Mouse (Mus musculus): ENCODE results near the gene Dhrs7b.

- TF ChIP-seq FLI1 (IDR thresholded peaks at IDR 0.05; ENCODE audit: low read length) (no peak), GATA1 (IDR thresholded peaks at IDR 0.05; ENCODE audit: borderline replicate concordance, low read length) (no peak)
Measured at GRCm38 (mm10) chr11:60902001-60902400, 71.6 kb downstream of the Dhrs7b start.
